Mouse (Mus musculus) E14TG2a.4 (cell line): Measurements from ENCODE around the gene Gm20388.

Source experiments
- CTCF ChIP-seq: conservative IDR thresholded peaks from 2 replicates; pipeline ENCODE4 v1.5.1; 2014; ENCODE audit warnings: low read length
- POU5F1 ChIP-seq: IDR thresholded peaks from 2 replicates; pipeline ENCODE4 v1.6.1; 2014; ENCODE audit warnings: low read length, borderline replicate concordance

- TF ChIP-seq CTCF (no peak), POU5F1 (no peak)
Observed at GRCm38 (mm10) chr8:121967977-121968376, 2057.3 kb downstream of the Gm20388 start.
